Mouse (Mus musculus) adrenal gland (tissue): ENCODE results near the gene Sulf2.

Experiments
- intact Hi-C: fragments of 180-260 bp; cut with DNase I; formaldehyde crosslinking; loops from one replicate; pipeline ENCODE4 v1.15.1; 2025

Gene Sulf2

DNA sequence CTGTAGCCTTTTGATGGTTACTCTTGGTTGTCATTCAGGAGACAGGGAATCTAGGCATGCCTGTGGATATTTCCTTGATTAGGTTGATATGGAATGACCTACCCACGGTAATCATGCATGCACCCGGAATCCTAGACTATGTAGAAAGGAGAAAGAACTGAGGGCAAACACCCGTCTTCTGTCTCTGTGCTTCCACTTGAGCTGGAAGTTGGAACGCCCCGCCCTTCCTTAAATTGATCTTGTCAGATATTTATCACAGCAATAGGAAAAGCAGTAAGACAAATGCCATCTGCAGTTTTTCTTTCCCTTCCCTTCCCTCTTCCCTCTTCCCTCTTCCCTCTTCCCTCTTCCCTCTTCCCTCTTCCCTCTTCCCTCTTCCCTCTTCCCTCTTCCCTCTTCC, 129.5 kb downstream of the Sulf2 start:
- intact Hi-C loops: no loop called here

DNA sequence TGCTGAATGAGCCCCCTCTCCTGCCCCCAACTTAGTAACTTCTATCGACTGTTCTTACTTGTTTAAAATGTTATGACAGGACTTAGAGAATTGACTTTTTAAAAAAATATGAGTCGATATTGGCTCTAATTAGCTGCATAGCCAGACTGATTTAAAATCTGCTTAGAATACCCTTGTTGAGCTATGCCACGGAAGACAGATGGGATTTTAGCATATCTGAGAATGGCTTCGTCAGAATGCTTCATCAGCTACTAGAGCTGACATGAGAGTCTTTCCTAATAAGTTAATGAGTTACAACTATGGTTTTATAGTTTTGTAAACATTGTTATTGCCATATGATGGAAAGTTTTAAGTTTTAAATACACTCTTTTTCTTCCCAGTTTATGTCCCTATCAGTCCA, 130.8 kb downstream of the Sulf2 start:
- intact Hi-C loops: no loop called here

DNA sequence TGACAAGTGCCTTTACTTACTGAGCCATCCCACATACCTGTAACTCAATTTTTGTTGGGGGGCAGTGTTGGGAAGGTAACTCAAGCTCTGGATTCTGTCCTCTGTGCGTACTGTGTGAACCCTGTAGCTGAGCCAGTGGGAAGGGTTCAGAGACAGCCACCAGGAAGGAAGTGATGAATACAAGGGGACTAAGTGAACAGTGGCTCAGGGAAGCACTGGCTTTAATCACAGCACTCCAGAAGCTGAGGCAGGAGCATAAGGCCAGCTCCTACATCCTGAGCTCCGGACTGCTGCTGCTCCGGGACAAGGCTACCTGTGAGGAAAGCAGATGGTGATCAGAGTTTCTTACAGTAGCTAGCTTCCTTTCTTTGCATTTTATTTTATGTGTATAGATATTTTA, 131.4 kb downstream of the Sulf2 start:
- intact Hi-C loops: no loop called here
